Mouse (Mus musculus) brain, embryonic 14.5 days (tissue): ENCODE measurements around the gene Pi16. TPM values are rescaled to one million over a fixed set of nuclear protein-coding genes. Genes with fewer than 3 reads are reported as not detected.
A peak's percentile ranks its signal among the peaks of the same experiment; 100 is the strongest.

Experiments used
- DNase-seq: peaks from one replicate; pipeline ENCODE4 v3.0.0-alpha.2; 2011; ENCODE audit warnings: low read depth
- CTCF ChIP-seq: fragments of 200-500 bp; IDR thresholded peaks from 2 replicates; pipeline ENCODE4 v1.5.1; 2012; ENCODE audit warnings: inconsistent platforms, mild to moderate bottlenecking, moderate library complexity, borderline replicate concordance; ENCODE audit not compliant: insufficient read depth, insufficient read length; ENCODE audit errors: extremely low read depth
- POLR2A ChIP-seq: fragments of 200-500 bp; IDR thresholded peaks from 2 replicates; pipeline ENCODE4 v1.6.1; 2012; ENCODE audit warnings: mild to moderate bottlenecking, inconsistent platforms, borderline replicate concordance; ENCODE audit not compliant: poor library complexity, insufficient read depth, insufficient read length, severe bottlenecking; ENCODE audit errors: extremely low read depth
- polyA plus RNA-seq: library from polyadenylated mRNA; depleted of rRNA; stranded (reverse); fragments of >200 nt; gene quantifications from 2 replicates; pipeline ENCODE4 v1.2.3, GENCODE M21; 2012

The Pi16 gene
- polyA plus RNA-seq, 1 experiment, result 2.9 TPM

GRCm38 (mm10) chr17:29305058-29305806, 12.2 kb upstream of the Pi16 start:
- DNase-seq, result no peak
- TF ChIP-seq CTCF (no peak), POLR2A (no peak)

- DNase-seq, result no peak
- no peak for TF ChIP-seq POLR2A
- no peak for TF ChIP-seq CTCF
Measured at GRCm38 (mm10) chr17:29305871-29306270, 11.6 kb upstream of the Pi16 start.

- TF ChIP-seq POLR2A (no peak), CTCF (no peak)
- DNase-seq, result peak; percentile 36
Measured at GRCm38 (mm10) chr17:29310056-29310623, 7.3 kb upstream of the Pi16 start.

- peak; percentile 11 for DNase-seq
Measured at GRCm38 (mm10) chr17:29311602-29312001, 5.9 kb upstream of the Pi16 start.

GRCm38 (mm10) chr17:29312082-29312481, 5.4 kb upstream of the Pi16 start:
- DNase-seq, result no peak
- TF ChIP-seq CTCF, result no peak
- no peak for TF ChIP-seq POLR2A

More at GRCm38 (mm10) chr17:29311602-29312001, 5.9 kb upstream of the Pi16 start:
- no peak for TF ChIP-seq CTCF

- no peak for DNase-seq
- TF ChIP-seq POLR2A (no peak), CTCF (no peak)
Measured at GRCm38 (mm10) chr17:29313300-29313699, 4.2 kb upstream of the Pi16 start.

- DNase-seq, result no peak
- TF ChIP-seq CTCF (no peak), POLR2A (no peak)
Measured at GRCm38 (mm10) chr17:29315672-29316465, 1.6 kb upstream of the Pi16 start.

- no peak for DNase-seq
- TF ChIP-seq CTCF (no peak), POLR2A (no peak)
Measured at GRCm38 (mm10) chr17:29316891-29317290, 589 bp upstream of the Pi16 start.

GRCm38 (mm10) chr17:29318731-29319250, 1.3 kb downstream of the Pi16 start:
- no peak for TF ChIP-seq CTCF
- TF ChIP-seq POLR2A, result no peak
- DNase-seq, result no peak

- TF ChIP-seq CTCF, result no peak
- TF ChIP-seq POLR2A, result no peak
- DNase-seq, result no peak
Measured at GRCm38 (mm10) chr17:29319476-29319875, 2.0 kb downstream of the Pi16 start.

GRCm38 (mm10) chr17:29319881-29320639, 2.6 kb downstream of the Pi16 start:
- DNase-seq, result no peak
- TF ChIP-seq POLR2A (no peak), CTCF (no peak)
